Mouse (Mus musculus) liver, postnatal 0 days (tissue): ENCODE results near the gene Cmtr2. TPM values are rescaled to one million over a fixed set of nuclear protein-coding genes. Genes with fewer than 3 reads are reported as not detected.
A peak's percentile ranks its signal among the peaks of the same experiment; 100 is the strongest.

Experiments
- ATAC-seq: fragments of 200-750 bp; cut with Nextera tagmentation; 2 replicates; pipeline ENCODE4 v1.8.0; 2017; ENCODE audit warnings: mild to moderate bottlenecking, moderate library complexity
- DNase-seq: peaks from one replicate; pipeline ENCODE4 v3.0.0-alpha.2; 2016
- H3K27ac ChIP-seq: fragments of 300-500 bp; sonication (generic); 2 replicates; pipeline ENCODE4 v1.5.1; 2014; ENCODE audit warnings: antibody characterized with exemption, moderate library complexity, mild to moderate bottlenecking, low read depth
- H3K27me3 ChIP-seq: fragments of 300-500 bp; sonication (generic); 2 replicates; pipeline ENCODE4 v1.6.1; 2014; ENCODE audit warnings: low read length, control low read depth, mixed read lengths; ENCODE audit not compliant: insufficient read depth
- H3K36me3 ChIP-seq: fragments of 300-500 bp; sonication (generic); replicated peaks from 2 replicates; pipeline ENCODE4 v1.6.1; 2014; ENCODE audit warnings: mild to moderate bottlenecking, control low read depth, low read length, moderate library complexity, mixed read lengths; ENCODE audit not compliant: insufficient read depth
- H3K4me1 ChIP-seq: fragments of 300-500 bp; sonication (generic); 2 replicates; pipeline ENCODE4 v1.6.1; 2014; ENCODE audit warnings: antibody characterized with exemption, mild to moderate bottlenecking, control low read depth; ENCODE audit not compliant: insufficient read depth
- H3K4me2 ChIP-seq: fragments of 300-500 bp; sonication (generic); 2 replicates; pipeline ENCODE4 v1.6.1; 2014; ENCODE audit warnings: low read depth, mild to moderate bottlenecking, low read length, moderate library complexity, mixed read lengths
- H3K4me3 ChIP-seq: fragments of 300-500 bp; sonication (generic); 2 replicates; pipeline ENCODE4 v1.5.1; 2014; ENCODE audit warnings: low read depth, low read length
- H3K9ac ChIP-seq: fragments of 300-500 bp; sonication (generic); replicated peaks from 2 replicates; pipeline ENCODE4 v1.6.1; 2014; ENCODE audit warnings: mild to moderate bottlenecking, moderate library complexity
- H3K9me3 ChIP-seq: fragments of 300-500 bp; sonication (generic); 2 replicates; pipeline ENCODE4 v1.6.1; 2016; ENCODE audit warnings: mild to moderate bottlenecking, control low read depth, low read length, mixed read lengths
- CTCF ChIP-seq: sonication (generic); IDR thresholded peaks from 2 replicates; pipeline ENCODE4 v1.5.1; 2016; ENCODE audit warnings: antibody characterized with exemption, low read depth
- EP300 ChIP-seq: IDR thresholded peaks from 2 replicates; pipeline ENCODE4 v1.6.1; 2016; ENCODE audit warnings: antibody characterized with exemption, low read depth, mild to moderate bottlenecking
- WGBS: fragments of 180-500 bp; shearing (Covaris S2); extraction: QIAGEN DNeasy Blood & Tissue Kit; methylation state at CpG from one replicate; pipeline ENCODE4 v1.1.7; 2014; ENCODE audit not compliant: insufficient replicate concordance; 5-methylcytosine and 5-hydroxymethylcytosine counted together
- polyA plus RNA-seq: library from polyadenylated mRNA; unstranded; fragments of >200 nt; fragmentation: Nextera tagmentation; extraction: Ambion mirVana; gene quantifications from 2 replicates; pipeline ENCODE4 v1.2.1, GENCODE M21; 2015

Cmtr2 gene
- polyA plus RNA-seq, 1 experiment from 2014 or later: 2.5 TPM

GRCm38 (mm10) chr8:110242278-110243177 is 27.1 kb downstream of the Cmtr2 start:
- 49% methylated on average over 7 of the region's 7 CpGs for WGBS
- ATAC-seq (no peak), DNase-seq (no peak)
- Histone ChIP-seq H3K9ac (no peak overlapping the region), H3K27ac (no peak overlapping the region), H3K4me1 (no peaks in the 10 kb centered on the region), H3K27me3 (no peaks in the 10 kb centered on the region), H3K36me3 (no peaks in the 10 kb centered on the region), H3K4me3 (no peak overlapping the region), H3K4me2 (no peak overlapping the region), H3K9me3 (no peaks in the 10 kb centered on the region)
- TF ChIP-seq CTCF: no peak
- no peak for TF ChIP-seq EP300

GRCm38 (mm10) chr8:110244566-110244965 is 29.1 kb downstream of the Cmtr2 start:
- 47% methylated on average over 2 of the region's 2 CpGs for WGBS
- H3K27me3 ChIP-seq: no peaks in the 10 kb centered on the region
- ATAC-seq: no peak

GRCm38 (mm10) chr8:110247238-110247637 is 31.8 kb downstream of the Cmtr2 start:
- Histone ChIP-seq H3K27ac (no peak overlapping the region), H3K36me3 (no peaks in the 10 kb centered on the region), H3K9ac (no peak overlapping the region), H3K4me3 (no peak overlapping the region), H3K27me3 (no peaks in the 10 kb centered on the region), H3K4me1 (no peaks in the 10 kb centered on the region), H3K9me3 (no peaks in the 10 kb centered on the region), H3K4me2 (no peak overlapping the region)
- no peak for ATAC-seq
- no peak for DNase-seq
- TF ChIP-seq EP300 (no peak), CTCF (no peak)
- WGBS: 68% methylated on average over 6 of the region's 6 CpGs

More at GRCm38 (mm10) chr8:110244566-110244965, 29.1 kb downstream of the Cmtr2 start:
- no peak overlapping the region for H3K9ac ChIP-seq
- no peaks in the 10 kb centered on the region for H3K4me1 ChIP-seq
- no peaks in the 10 kb centered on the region for H3K36me3 ChIP-seq
- H3K27ac ChIP-seq: no peak overlapping the region
- no peaks in the 10 kb centered on the region for H3K9me3 ChIP-seq
- H3K4me2 ChIP-seq: no peak overlapping the region
- no peak for DNase-seq
- TF ChIP-seq EP300 (no peak), CTCF (no peak)
- H3K4me3 ChIP-seq: no peak overlapping the region

- ATAC-seq: no peak
- H3K4me2 ChIP-seq: no peak overlapping the region
- H3K9ac ChIP-seq: no peak overlapping the region
- H3K36me3 ChIP-seq: no peaks in the 10 kb centered on the region
- no peak overlapping the region for H3K27ac ChIP-seq
- DNase-seq: no peak
- WGBS: 48% methylated on average over 4 of the region's 4 CpGs
- no peaks in the 10 kb centered on the region for H3K9me3 ChIP-seq
- TF ChIP-seq CTCF (no peak), EP300 (no peak)
- no peak overlapping the region for H3K4me3 ChIP-seq
- H3K4me1 ChIP-seq: no peaks in the 10 kb centered on the region
- H3K27me3 ChIP-seq: no peaks in the 10 kb centered on the region
These were observed 38.5 kb downstream of the Cmtr2 start for GRCm38 (mm10) chr8:110253986-110254385.

- Histone ChIP-seq H3K4me2 (no peak overlapping the region), H3K4me3 (no peak overlapping the region), H3K27ac (no peak overlapping the region), H3K9ac (no peak overlapping the region), H3K36me3 (no peaks in the 10 kb centered on the region), H3K27me3 (0 out of 2 replicates have a peak, but pooled peaks cover 4% of the 10 kb centered on the region), H3K4me1 (0 out of 2 replicates have a peak, but pooled peaks cover 4% of the 10 kb centered on the region), H3K9me3 (no peaks in the 10 kb centered on the region)
- TF ChIP-seq CTCF (no peak), EP300 (no peak)
- DNase-seq (no peak), ATAC-seq (no peak)
- WGBS: 56% methylated on average over 11 of the region's 11 CpGs
These were observed 50.4 kb downstream of the Cmtr2 start for GRCm38 (mm10) chr8:110265796-110266305.

GRCm38 (mm10) chr8:110266741-110267140 is 51.3 kb downstream of the Cmtr2 start, which contains the start of gene Hydin:
TSS of gene Hydin (plus strand) at chr8:110266977.
- Histone ChIP-seq H3K4me2 (peak within 1 kb of the TSS; percentile 50; the same call in 1 of the 2 replicates), H3K9me3 (no peaks in the 10 kb centered on the region), H3K36me3 (no peaks in the 10 kb centered on the region), H3K4me3 (no peak within 1 kb of the TSS), H3K27me3 (0 out of 2 replicates have a peak, but pooled peaks cover 4% of the 10 kb centered on the region), H3K4me1 (0 out of 2 replicates have a peak, but pooled peaks cover 4% of the 10 kb centered on the region), H3K27ac (no peak within 1 kb of the TSS), H3K9ac (no peak within 1 kb of the TSS)
- peak; percentile 74 for DNase-seq
- WGBS: 2% methylated on average over 15 of the region's 15 CpGs
- TF ChIP-seq EP300 (no peak), CTCF (no peak)
- peak; percentile 47; the same call in 1 of the 2 replicates for ATAC-seq
